Mouse (Mus musculus) lung, postnatal 0 days (tissue): ENCODE data around the gene Slc25a22.
"Not testable (repeated sequence)": the region's sequence is repeated elsewhere in the genome, so short reads cannot be mapped to it uniquely, and the experiment has no call there.

Source experiments
- CTCF ChIP-seq: IDR thresholded peaks from 2 replicates; pipeline ENCODE4 v1.5.1; 2016; ENCODE audit warnings: antibody characterized with exemption, mild to moderate bottlenecking
- EP300 ChIP-seq: IDR thresholded peaks from 2 replicates; pipeline ENCODE4 v1.6.1; 2016; ENCODE audit warnings: antibody characterized with exemption, mild to moderate bottlenecking, control low read depth

DNA sequence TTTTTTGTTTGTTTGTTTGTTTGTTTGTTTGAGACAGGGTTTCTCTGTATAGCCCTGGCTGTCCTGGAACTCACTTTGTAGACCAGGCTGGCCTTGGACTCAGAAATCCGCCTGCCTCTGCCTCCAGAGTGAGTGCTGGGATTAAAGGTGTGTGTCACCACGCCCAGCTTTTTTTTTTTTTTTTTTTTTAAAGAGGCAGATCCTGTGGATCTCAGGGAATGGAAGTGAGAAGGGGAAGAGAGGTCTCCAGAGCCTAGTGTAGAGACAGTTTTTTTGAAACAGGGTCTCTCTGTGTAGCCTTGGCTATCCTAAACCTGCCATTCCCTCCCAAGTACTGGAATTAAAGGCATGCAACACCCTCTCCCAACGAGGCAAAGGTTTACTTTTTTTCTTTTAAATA lies 8.7 kb upstream of the Slc25a22 start:
- not testable (repeated sequence) for TF ChIP-seq CTCF, EP300
